Mouse (Mus musculus) MEL (cell line): Measurements from ENCODE around the gene Nptx1. TPM values are rescaled to one million over a fixed set of nuclear protein-coding genes. Genes with fewer than 3 reads are reported as not detected.

Experiments used
- DNase-seq: peaks from one replicate; pipeline ENCODE4 v3.0.0; 2011; ENCODE audit warnings: low read depth, low spot score
- H3K27ac ChIP-seq: 2 replicates; pipeline ENCODE4 v1.5.1; 2012; ENCODE audit warnings: low read depth, mild to moderate bottlenecking, control low read depth, low read length, moderate library complexity; ENCODE audit not compliant: control insufficient read depth
- H3K27me3 ChIP-seq, 2 experiments: fragments of 150-350 bp in 1 of 2; sonication (generic) in 1 of 2; 2 replicates each; pipeline ENCODE4 v1.6.1; 2012; ENCODE audit warnings: low read length in 2 of 2, mild to moderate bottlenecking in 2 of 2, improper control_type of control experiment in 1 of 2, moderate library complexity in 1 of 2; ENCODE audit not compliant: insufficient read depth in 2 of 2, control insufficient read depth in 1 of 2
- H3K36me3 ChIP-seq, 2 experiments: 2 replicates each; pipeline ENCODE4 v1.6.1; 2012 to 2014; ENCODE audit warnings: low read length in 2 of 2, improper control_type of control experiment in 1 of 2, inconsistent platforms in 1 of 2, mild to moderate bottlenecking in 1 of 2; ENCODE audit not compliant: insufficient read depth in 2 of 2, control insufficient read depth in 1 of 2
- H3K4me1 ChIP-seq, 2 experiments: fragments of 150-350 bp in 1 of 2; sonication (generic) in 1 of 2; 2 replicates each; pipeline ENCODE4 v1.6.1; 2012; ENCODE audit warnings: low read length in 2 of 2, improper control_type of control experiment in 1 of 2, mild to moderate bottlenecking in 1 of 2; ENCODE audit not compliant: insufficient read depth in 2 of 2, control insufficient read depth in 1 of 2
- H3K4me3 ChIP-seq, 2 experiments: fragments of 150-350 bp in 1 of 2; sonication (generic) in 1 of 2; 2 replicates each; pipeline ENCODE4 v1.5.1; 2012; ENCODE audit warnings: low read depth in 2 of 2, low read length in 2 of 2, mild to moderate bottlenecking in 2 of 2, moderate library complexity in 2 of 2, control low read depth in 1 of 2, improper control_type of control experiment in 1 of 2; ENCODE audit not compliant: control insufficient read depth in 1 of 2, insufficient read depth in 1 of 2
- H3K79me2 ChIP-seq: 2 replicates; pipeline ENCODE4 v1.6.1; 2012; ENCODE audit warnings: mild to moderate bottlenecking, low read length, moderate library complexity; ENCODE audit not compliant: control insufficient read depth, poor library complexity, insufficient read depth
- H3K9ac ChIP-seq: 2 replicates; pipeline ENCODE4 v1.6.1; 2012; ENCODE audit warnings: low read depth, mild to moderate bottlenecking, control low read depth, low read length, moderate library complexity; ENCODE audit not compliant: control insufficient read depth, poor library complexity, severe bottlenecking
- H3K9me3 ChIP-seq: fragments of 150-350 bp; sonication (generic); replicated peaks from 2 replicates; pipeline ENCODE4 v1.6.1; 2012; ENCODE audit warnings: mild to moderate bottlenecking, low read length, improper control_type of control experiment, moderate library complexity; ENCODE audit not compliant: insufficient read depth
- CHD1 ChIP-seq: IDR thresholded peaks from 2 replicates; pipeline ENCODE4 v1.6.1; 2012; ENCODE audit warnings: low read depth, mild to moderate bottlenecking, inconsistent platforms, low read length, improper control_type of control experiment
- CHD2 ChIP-seq: IDR thresholded peaks from 2 replicates; pipeline ENCODE4 v1.6.1; 2011; ENCODE audit warnings: low read length, improper control_type of control experiment
- CTCF ChIP-seq, 3 experiments: IDR thresholded peaks in 2 of 3; conservative IDR thresholded peaks in 1 of 3; 2 replicates each; pipeline ENCODE4 v1.5.1; 2011 to 2012; ENCODE audit warnings: low read length in 3 of 3, low read depth in 2 of 3, mild to moderate bottlenecking in 2 of 3, improper control_type of control experiment in 1 of 3, inconsistent platforms in 1 of 3, mixed read lengths in 1 of 3, moderate library complexity in 1 of 3; ENCODE audit not compliant: control insufficient read depth in 1 of 3, insufficient read depth in 1 of 3, poor library complexity in 1 of 3, severe bottlenecking in 1 of 3
- ELF1 ChIP-seq: IDR thresholded peaks from 2 replicates; pipeline ENCODE4 v1.6.1; 2014; ENCODE audit warnings: low read depth, mild to moderate bottlenecking, inconsistent platforms, low read length, improper control_type of control experiment, moderate library complexity
- EP300 ChIP-seq, 2 experiments: IDR thresholded peaks; 2 replicates each; pipeline ENCODE4 v1.6.1; 2011; ENCODE audit warnings: improper control_type of control experiment in 2 of 2, low read length in 2 of 2, low read depth in 1 of 2, mild to moderate bottlenecking in 1 of 2
- GABPA ChIP-seq: IDR thresholded peaks from 2 replicates; pipeline ENCODE4 v1.6.1; 2012; ENCODE audit warnings: low read depth, mild to moderate bottlenecking, inconsistent platforms, low read length, improper control_type of control experiment, moderate library complexity
- GATA1 ChIP-seq: IDR thresholded peaks from 2 replicates; pipeline ENCODE4 v1.6.1; 2011; ENCODE audit warnings: low read depth, low read length, improper control_type of control experiment
- JUND ChIP-seq: IDR thresholded peaks from 2 replicates; pipeline ENCODE4 v1.6.1; 2011; ENCODE audit warnings: low read depth, mild to moderate bottlenecking, improper control_type of control experiment, low read length
- KAT2A ChIP-seq: conservative IDR thresholded peaks from 2 replicates; pipeline ENCODE4 v1.6.1; 2012; ENCODE audit warnings: low read depth, low read length, improper control_type of control experiment, inconsistent platforms
- MAFK ChIP-seq: IDR thresholded peaks from 2 replicates; pipeline ENCODE4 v1.6.1; 2011; ENCODE audit warnings: low read depth, mild to moderate bottlenecking, low read length, improper control_type of control experiment, borderline replicate concordance
- MAX ChIP-seq: IDR thresholded peaks from 2 replicates; pipeline ENCODE4 v1.6.1; 2011; ENCODE audit warnings: low read length, improper control_type of control experiment
- MAZ ChIP-seq: IDR thresholded peaks from 2 replicates; pipeline ENCODE4 v1.6.1; 2012; ENCODE audit warnings: low read depth, mild to moderate bottlenecking, inconsistent platforms, low read length, improper control_type of control experiment
- MXI1 ChIP-seq: IDR thresholded peaks from 2 replicates; pipeline ENCODE4 v1.6.1; 2011; ENCODE audit warnings: mild to moderate bottlenecking, low read depth, low read length, improper control_type of control experiment
- NELFE ChIP-seq: IDR thresholded peaks from 2 replicates; pipeline ENCODE4 v1.6.1; 2011; ENCODE audit warnings: low read depth, low read length, improper control_type of control experiment
- POLR2A ChIP-seq, 2 experiments: IDR thresholded peaks; 2 replicates each; pipeline ENCODE4 v1.6.1; 2011 to 2012; ENCODE audit warnings: low read length in 2 of 2, mild to moderate bottlenecking in 2 of 2, control low read depth in 1 of 2, improper control_type of control experiment in 1 of 2, low read depth in 1 of 2, moderate library complexity in 1 of 2; ENCODE audit not compliant: control insufficient read depth in 1 of 2, insufficient read depth in 1 of 2, poor library complexity in 1 of 2
- POLR2AphosphoS2 ChIP-seq: IDR thresholded peaks from 2 replicates; pipeline ENCODE4 v1.6.1; 2011; ENCODE audit warnings: low read length, improper control_type of control experiment
- POLR2AphosphoS5 ChIP-seq: IDR thresholded peaks from 2 replicates; pipeline ENCODE4 v1.6.1; 2012; ENCODE audit warnings: low read depth, borderline replicate concordance, mild to moderate bottlenecking, inconsistent platforms, low read length, moderate library complexity, mixed read lengths
- RCOR1 ChIP-seq: IDR thresholded peaks from 2 replicates; pipeline ENCODE4 v1.6.1; 2012; ENCODE audit warnings: low read depth, mild to moderate bottlenecking, inconsistent platforms, low read length, improper control_type of control experiment
- SIN3A ChIP-seq: IDR thresholded peaks from 2 replicates; pipeline ENCODE4 v1.6.1; 2012; ENCODE audit warnings: low read length, improper control_type of control experiment, inconsistent platforms
- SMC3 ChIP-seq: IDR thresholded peaks from 2 replicates; pipeline ENCODE4 v1.6.1; 2011; ENCODE audit warnings: low read depth, low read length, improper control_type of control experiment
- TBP ChIP-seq: IDR thresholded peaks from 2 replicates; pipeline ENCODE4 v1.8.0; 2011; ENCODE audit warnings: low read depth, low read length, improper control_type of control experiment
- TCF12 ChIP-seq: IDR thresholded peaks from 2 replicates; pipeline ENCODE4 v1.6.1; 2014; ENCODE audit warnings: low read depth, mild to moderate bottlenecking, inconsistent platforms, low read length, improper control_type of control experiment, moderate library complexity
- UBTF ChIP-seq: IDR thresholded peaks from 2 replicates; pipeline ENCODE4 v1.6.1; 2012; ENCODE audit warnings: low read depth, mild to moderate bottlenecking, inconsistent platforms, low read length, improper control_type of control experiment, moderate library complexity, borderline replicate concordance; ENCODE audit not compliant: insufficient read depth
- ZC3H11A ChIP-seq: IDR thresholded peaks from 2 replicates; pipeline ENCODE4 v1.6.1; 2012; ENCODE audit warnings: low read depth, mild to moderate bottlenecking, inconsistent platforms, low read length, improper control_type of control experiment
- ZKSCAN1 ChIP-seq: IDR thresholded peaks from 2 replicates; pipeline ENCODE4 v1.6.1; 2012; ENCODE audit warnings: low read depth, mild to moderate bottlenecking, inconsistent platforms, low read length, improper control_type of control experiment, moderate library complexity
- polyA plus RNA-seq, 2 experiments: library from polyadenylated mRNA; stranded (reverse) in 1 of 2; unstranded in 1 of 2; fragments of >175 nt in 1 of 2; fragments of >200 nt in 1 of 2; gene quantifications; 2 replicates each; pipeline versions ENCODE4 v1.2.1 to v1.2.4; 2012; ENCODE audit warnings: low replicate concordance in 2 of 2, low read depth in 1 of 2; ENCODE audit not compliant: insufficient read length in 2 of 2, insufficient read depth in 1 of 2, missing spikeins in 1 of 2
- total RNA-seq: library from RNA; depleted of rRNA; stranded (reverse); fragments of 300-350 nt; gene quantifications from 2 replicates; pipeline ENCODE4 v1.2.3, GENCODE M21; 2012

Gene Nptx1
- total and polyA plus RNA-seq, 3 experiments: not detected

DNA sequence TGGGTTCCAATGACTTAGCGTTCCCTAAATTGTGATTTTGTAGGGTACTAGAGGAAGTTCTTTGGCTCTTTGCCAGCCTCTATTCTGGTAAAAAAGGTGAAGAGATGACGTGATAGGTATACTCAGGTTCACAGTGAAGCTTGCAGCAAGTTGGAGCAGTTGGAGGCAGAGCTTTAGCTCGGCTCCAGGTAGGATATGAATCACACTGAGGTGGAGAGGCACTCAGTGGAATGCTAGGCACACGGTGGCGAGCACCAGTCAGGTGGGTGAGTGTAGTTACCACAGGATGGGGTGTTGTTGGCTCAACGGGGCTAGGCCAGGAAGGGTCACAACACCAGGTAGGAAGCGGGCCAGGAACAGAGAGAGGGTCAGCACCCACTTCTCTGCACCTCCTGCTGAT is 7.6 kb upstream of the Nptx1 start (continued):
- TF ChIP-seq CHD1 (no peak), JUND (no peak), SIN3A (no peak)

- no peak for DNase-seq
- no peak for TF ChIP-seq TBP
- no peak for TF ChIP-seq POLR2AphosphoS5
- TF ChIP-seq GATA1: no peak
- TF ChIP-seq MXI1: no peak
- no peak for TF ChIP-seq MAX
- TF ChIP-seq NELFE: no peak
- peaks cover 0 to 3% of the 10 kb centered on the region in 2 experiments; a peak in 3 of 4 replicates for H3K27me3 ChIP-seq
- H3K27ac ChIP-seq: no peak overlapping the region
- H3K4me1 ChIP-seq: no peaks in the 10 kb centered on the region
- H3K4me3 ChIP-seq: no peak overlapping the region
- no peak overlapping the region for H3K9ac ChIP-seq
- H3K79me2 ChIP-seq: no peaks in the 10 kb centered on the region
- no peaks in the 10 kb centered on the region for H3K36me3 ChIP-seq
- no peaks in the 10 kb centered on the region for H3K9me3 ChIP-seq
Measured at GRCm38 (mm10) chr11:119554706-119555105, 7.2 kb upstream of the Nptx1 start.

- no peaks in the 10 kb centered on the region for H3K36me3 ChIP-seq
- H3K4me3 ChIP-seq: no peak overlapping the region
Measured at GRCm38 (mm10) chr11:119552902-119553802, 5.6 kb upstream of the Nptx1 start.

More at GRCm38 (mm10) chr11:119552902-119553802, 5.6 kb upstream of the Nptx1 start:
- DNase-seq: no peak
- H3K9me3 ChIP-seq: no peaks in the 10 kb centered on the region
- no peak overlapping the region for H3K27ac ChIP-seq
- H3K9ac ChIP-seq: no peak overlapping the region
- no peaks in the 10 kb centered on the region for H3K4me1 ChIP-seq
- H3K27me3 ChIP-seq: peaks cover 0 to 3% of the 10 kb centered on the region in 2 experiments; a peak in 3 of 4 replicates
- no peaks in the 10 kb centered on the region for H3K79me2 ChIP-seq
- TF ChIP-seq ZKSCAN1 (no peak), KAT2A (no peak), MAX (no peak), MXI1 (no peak), SMC3 (no peak), CTCF (IDR thresholded peaks at IDR 0.05 in 2 of 3, conservative IDR thresholded peaks at IDR 0.05 in 1 of 3; ENCODE audit: control insufficient read depth in 1 of 3, insufficient read depth in 1 of 3, low read depth in 2 of 3, low read length in 3 of 3, poor library complexity in 1 of 3, severe bottlenecking in 1 of 3) (no peak), EP300 (IDR thresholded peaks at IDR 0.05; ENCODE audit: low read depth in 1 of 2, low read length in 2 of 2) (no peak), POLR2AphosphoS5 (no peak), GABPA (no peak), UBTF (no peak), ZC3H11A (no peak), NELFE (no peak), TCF12 (no peak), POLR2A (IDR thresholded peaks at IDR 0.05; ENCODE audit: control insufficient read depth in 1 of 2, insufficient read depth in 1 of 2, low read depth in 1 of 2, low read length in 2 of 2, poor library complexity in 1 of 2) (no peak), ELF1 (no peak), RCOR1 (no peak), MAZ (no peak), POLR2AphosphoS2 (no peak), MAFK (no peak), CHD2 (no peak)
